Mouse (Mus musculus) cortical plate, adult 2 months (tissue): ENCODE data around the gene Fggy. TPM values are rescaled to one million over a fixed set of nuclear protein-coding genes. Genes with fewer than 3 reads are reported as not detected.

Source experiments
- H3K27ac ChIP-seq: fragments of 200-500 bp; 2 replicates; pipeline ENCODE4 v1.5.1; 2012; ENCODE audit warnings: low read length, control low read depth, inconsistent platforms; ENCODE audit not compliant: insufficient read depth
- H3K4me1 ChIP-seq: fragments of 200-500 bp; 2 replicates; pipeline ENCODE4 v1.6.1; 2011; ENCODE audit warnings: low read length; ENCODE audit not compliant: control insufficient read depth, insufficient read depth
- H3K4me3 ChIP-seq: fragments of 200-500 bp; 2 replicates; pipeline ENCODE4 v1.5.1; 2011; ENCODE audit warnings: mild to moderate bottlenecking, low read length, control low read depth; ENCODE audit not compliant: insufficient read depth
- CTCF ChIP-seq: fragments of 200-500 bp; IDR thresholded peaks from 2 replicates; pipeline ENCODE4 v1.5.1; 2011; ENCODE audit warnings: mild to moderate bottlenecking, control low read depth, low read length; ENCODE audit not compliant: insufficient read depth; ENCODE audit errors: extremely low read depth
- POLR2A ChIP-seq: fragments of 200-500 bp; IDR thresholded peaks from 2 replicates; pipeline ENCODE4 v1.6.1; 2011; ENCODE audit warnings: mild to moderate bottlenecking, low read length, control low read depth; ENCODE audit not compliant: insufficient read depth; ENCODE audit errors: extremely low read depth
- polyA plus RNA-seq: library from polyadenylated mRNA; depleted of rRNA; stranded (reverse); fragments of >200 nt; gene quantifications from 2 replicates; pipeline ENCODE4 v1.2.3, GENCODE M21; 2012

Fggy gene
- polyA plus RNA-seq, 1 experiment, result 16.5 TPM

GRCm38 (mm10) chr4:95634903-95635302, 77.6 kb downstream of the Fggy start:
- Histone ChIP-seq H3K4me1 (peaks cover 3% of the 10 kb centered on the region; the same call in 1 of the 2 replicates), H3K4me3 (no peak overlapping the region), H3K27ac (no peak overlapping the region)
- no peak for TF ChIP-seq CTCF
- TF ChIP-seq POLR2A, result no peak

- Histone ChIP-seq H3K4me1 (peaks cover 3% of the 10 kb centered on the region; the same call in 1 of the 2 replicates), H3K4me3 (no peak overlapping the region; the same call in 1 of the 2 replicates), H3K27ac (peak overlapping the region; percentile 79; the same call in 1 of the 2 replicates)
- no peak for TF ChIP-seq POLR2A
- TF ChIP-seq CTCF, result no peak
Measured at GRCm38 (mm10) chr4:95636937-95637749, 79.8 kb downstream of the Fggy start.

- H3K27ac ChIP-seq, result no peak overlapping the region
- no peak overlapping the region for H3K4me3 ChIP-seq
Measured at GRCm38 (mm10) chr4:95638063-95638462, 80.8 kb downstream of the Fggy start.

GRCm38 (mm10) chr4:95640831-95641230, 83.5 kb downstream of the Fggy start:
- Histone ChIP-seq H3K27ac (no peak overlapping the region), H3K4me3 (no peak overlapping the region), H3K4me1 (peaks cover 3% of the 10 kb centered on the region; the same call in 1 of the 2 replicates)
- TF ChIP-seq POLR2A, result no peak
- TF ChIP-seq CTCF, result no peak

More at GRCm38 (mm10) chr4:95638063-95638462, 80.8 kb downstream of the Fggy start:
- H3K4me1 ChIP-seq, result peaks cover 3% of the 10 kb centered on the region; the same call in 1 of the 2 replicates
- no peak for TF ChIP-seq CTCF
- TF ChIP-seq POLR2A, result no peak

GRCm38 (mm10) chr4:95644048-95644447, 86.7 kb downstream of the Fggy start:
- H3K4me1 ChIP-seq, result peaks cover 2% of the 10 kb centered on the region; the same call in 1 of the 2 replicates
- H3K4me3 ChIP-seq, result no peak overlapping the region
- H3K27ac ChIP-seq, result no peak overlapping the region
- no peak for TF ChIP-seq POLR2A
- TF ChIP-seq CTCF, result no peak

GRCm38 (mm10) chr4:95648801-95649551, 91.7 kb downstream of the Fggy start:
- peak overlapping the region; percentile 17; the same call in 1 of the 2 replicates for H3K27ac ChIP-seq
- peaks cover 4% of the 10 kb centered on the region; the same call in 1 of the 2 replicates for H3K4me1 ChIP-seq
- TF ChIP-seq POLR2A, result no peak
- no peak for TF ChIP-seq CTCF
- no peak overlapping the region for H3K4me3 ChIP-seq

GRCm38 (mm10) chr4:95649552-95649905, 92.2 kb downstream of the Fggy start:
- Histone ChIP-seq H3K27ac (no peak overlapping the region; the same call in 1 of the 2 replicates), H3K4me1 (peaks cover 4% of the 10 kb centered on the region; the same call in 1 of the 2 replicates), H3K4me3 (no peak overlapping the region)
- no peak for TF ChIP-seq POLR2A
- TF ChIP-seq CTCF, result no peak

- H3K4me1 ChIP-seq, result peaks cover 4% of the 10 kb centered on the region; the same call in 1 of the 2 replicates
- H3K4me3 ChIP-seq, result no peak overlapping the region
- H3K27ac ChIP-seq, result no peak overlapping the region
- no peak for TF ChIP-seq CTCF
- no peak for TF ChIP-seq POLR2A
Measured at GRCm38 (mm10) chr4:95649980-95650379, 92.7 kb downstream of the Fggy start.

GRCm38 (mm10) chr4:95652044-95652443, 94.7 kb downstream of the Fggy start:
- Histone ChIP-seq H3K27ac (no peak overlapping the region), H3K4me1 (peaks cover 4% of the 10 kb centered on the region; the same call in 1 of the 2 replicates), H3K4me3 (no peak overlapping the region)
- TF ChIP-seq POLR2A (no peak), CTCF (no peak)
